9 mouse cellular contexts compared by ENCODE assay signal in genomic region chr13:48807481-48808031, GRCm38 (mm10).
A peak's percentile ranks its signal among the peaks of the same experiment; 100 is the strongest.
DNase-seq lines count a peak whose midpoint lies in the region; ATAC-seq lines count a peak whose summit lies in the region.
"Had no signal": no experiment of that assay in that cellular context is flagged by ENCODE, and none has a peak within 500 bp of the region (broad histone marks: within the 10 kb centered on the region; RNA-seq: fewer than 3 reads in every experiment).

No protein-coding gene starts in this region.

- peak; percentile 46 for DNase-seq in ovary, postnatal 36 days (ENCODE audit: low spot score)
- no peak for DNase-seq in ovary, postnatal 10 days (ENCODE audit: low spot score)
- peak; percentile 60 to 67 for DNase-seq in left cerebral cortex, postnatal 25 days (ENCODE audit: low spot score in 2 of 2)
- peak; percentile 59 to 64 for DNase-seq in thymus, postnatal 36 days

- H3K4me1 ChIP-seq in forebrain, embryonic 16.5 days (replicated peaks; ENCODE audit: control insufficient read depth, insufficient read depth, low read length), result no peaks in the 10 kb centered on the region
- peaks cover 6% of the 10 kb centered on the region; the same call in 1 of the 2 replicates for H3K4me1 ChIP-seq in hindbrain, embryonic 13.5 days (replicated peaks)
- H3K4me1 ChIP-seq in neural tube, embryonic 14.5 days (ENCODE audit: control insufficient read depth, insufficient read depth, low read length), result no peaks in the 10 kb centered on the region

- H3K27ac ChIP-seq in forebrain, embryonic 16.5 days (ENCODE audit: low read length), result no peak overlapping the region
- no peak overlapping the region for H3K27ac ChIP-seq in hindbrain, embryonic 13.5 days
- no peak overlapping the region for H3K27ac ChIP-seq in neural tube, embryonic 14.5 days (ENCODE audit: low read depth, low read length)

- no peak overlapping the region for H3K4me3 ChIP-seq in forebrain, embryonic 16.5 days (replicated peaks; ENCODE audit: low read length)
- H3K4me3 ChIP-seq in hindbrain, embryonic 13.5 days, result no peak overlapping the region
- no peak overlapping the region for H3K4me3 ChIP-seq in neural tube, embryonic 14.5 days (ENCODE audit: low read depth, low read length)
- H3K4me3 ChIP-seq: erythroblast, embryonic 14.5 days had no signal

- no peaks in the 10 kb centered on the region for H3K9me3 ChIP-seq in forebrain, embryonic 16.5 days (ENCODE audit: control insufficient read depth, low read length)
- no peaks in the 10 kb centered on the region for H3K9me3 ChIP-seq in hindbrain, embryonic 13.5 days
- no peaks in the 10 kb centered on the region for H3K9me3 ChIP-seq in neural tube, embryonic 14.5 days (ENCODE audit: control insufficient read depth, low read length)

- 58% methylated on average over 5 of the region's 5 CpGs for WGBS in forebrain, embryonic 16.5 days
- 74% methylated on average over 5 of the region's 5 CpGs for WGBS in hindbrain, embryonic 13.5 days
- 64% methylated on average over 5 of the region's 5 CpGs for WGBS in neural tube, embryonic 14.5 days

- peak; percentile 41; the same call in 1 of the 2 replicates for ATAC-seq in cerebellum, adult (ENCODE audit: insufficient number of reproducible peaks, low FRiP score, low TSS enrichment)
- ATAC-seq in forebrain, embryonic 16.5 days, result peak; percentile 21; the same call in 1 of the 2 replicates
- ATAC-seq in hindbrain, embryonic 13.5 days (ENCODE audit: low FRiP score), result peak; percentile 21; the same call in 1 of the 2 replicates
- ATAC-seq in neural tube, embryonic 14.5 days (ENCODE audit: low read depth), result peak; percentile 25; the same call in 1 of the 2 replicates

- H3K9ac ChIP-seq in forebrain, embryonic 16.5 days (replicated peaks; ENCODE audit: low read depth, low read length), result no peak overlapping the region
- H3K9ac ChIP-seq in hindbrain, embryonic 13.5 days, result no peak overlapping the region; the same call in 1 of the 2 replicates
- H3K9ac ChIP-seq in neural tube, embryonic 14.5 days (replicated peaks; ENCODE audit: low read depth, low read length), result no peak overlapping the region

- H3K27me3 ChIP-seq in forebrain, embryonic 16.5 days (replicated peaks; ENCODE audit: control insufficient read depth, insufficient read depth, low read length), result no peaks in the 10 kb centered on the region
- no peaks in the 10 kb centered on the region for H3K27me3 ChIP-seq in hindbrain, embryonic 13.5 days
- no peaks in the 10 kb centered on the region for H3K27me3 ChIP-seq in neural tube, embryonic 14.5 days (ENCODE audit: control insufficient read depth, insufficient read depth, low read length)

- intact Hi-C loops in left cerebral cortex, postnatal 25 days (cut with DNase I), result loop anchor here (10.0 kb wide), 1 partner anchor 283 kb away; no protein-coding TSS in a partner anchor

- peaks cover 11% of the 10 kb centered on the region for H3K36me3 ChIP-seq in forebrain, embryonic 16.5 days (ENCODE audit: control insufficient read depth, insufficient read depth)
- H3K36me3 ChIP-seq in hindbrain, embryonic 13.5 days, result peaks cover 89% of the 10 kb centered on the region
- H3K36me3 ChIP-seq in neural tube, embryonic 14.5 days (ENCODE audit: control insufficient read depth, insufficient read depth, low read length), result peaks cover 26% of the 10 kb centered on the region

- no peak overlapping the region for H3K4me2 ChIP-seq in forebrain, embryonic 16.5 days (ENCODE audit: low read length)
- H3K4me2 ChIP-seq in hindbrain, embryonic 13.5 days, result no peak overlapping the region
- H3K4me2 ChIP-seq in neural tube, embryonic 14.5 days (ENCODE audit: low read depth, low read length), result no peak overlapping the region
